8 mouse cellular contexts compared by ENCODE assay signal in genomic region chr15:79093083-79093839, GRCm38 (mm10). TPM values are rescaled to one million over a fixed set of nuclear protein-coding genes. Genes with fewer than 3 reads are reported as not detected.
DNase-seq lines count a peak whose midpoint lies in the region; ATAC-seq and TF ChIP-seq lines count a peak whose summit lies in the region.

No protein-coding gene starts in this region.

- no peak overlapping the region for H3K9ac ChIP-seq in lung, embryonic 16.5 days (ENCODE audit: low read length)

- peak; percentile 57 for ATAC-seq in lung, embryonic 16.5 days (ENCODE audit: low read depth)
- no peak for ATAC-seq in granulocyte monocyte progenitor cell, adult 5-6 weeks (replicated peaks; ENCODE audit: poor library complexity, severe bottlenecking)

- 44% methylated on average over 7 of the region's 7 CpGs for WGBS in kidney, adult 2 months
- WGBS in lung, embryonic 16.5 days: 53% methylated on average over 7 of the region's 7 CpGs

- H3K27me3 ChIP-seq in kidney, adult 2 months (replicated peaks; ENCODE audit: control insufficient read depth, insufficient read depth, low read length): no peaks in the 10 kb centered on the region
- H3K27me3 ChIP-seq in lung, embryonic 16.5 days (ENCODE audit: control insufficient read depth, insufficient read depth, low read depth, low read length): no peaks in the 10 kb centered on the region

- DNase-seq in adrenal gland, postnatal 10 days: peak; percentile 67
- DNase-seq in adrenal gland, postnatal 4 days (ENCODE audit: low spot score in 2 of 2): no peak
- peak; percentile 64 for DNase-seq in kidney, adult 2 months
- no peak for DNase-seq in kidney, adult 11 months
- peak; percentile 36 for DNase-seq in R1 (ENCODE audit: low read depth, low spot score)
- no peak for DNase-seq in ovary, postnatal 36 days (ENCODE audit: low spot score)

- no peaks in the 10 kb centered on the region for H3K36me3 ChIP-seq in kidney, adult 2 months (ENCODE audit: control insufficient read depth, insufficient read depth, low read length)
- peaks cover 41% of the 10 kb centered on the region for H3K36me3 ChIP-seq in lung, embryonic 16.5 days (ENCODE audit: control insufficient read depth, insufficient read depth, low read length)

- peak; percentile 80 for TF ChIP-seq CTCF in kidney, adult 2 months (conservative IDR thresholded peaks at IDR 0.05; ENCODE audit: insufficient read depth, insufficient read length, low read depth, low read length)

- H3K4me3 ChIP-seq in kidney, adult 2 months (ENCODE audit: insufficient read depth, low read depth, low read length): no peak overlapping the region
- H3K4me3 ChIP-seq in lung, embryonic 16.5 days (ENCODE audit: low read length): no peak overlapping the region

- no peak overlapping the region for H3K27ac ChIP-seq in kidney, adult 2 months (ENCODE audit: insufficient read depth, low read depth, low read length)
- H3K27ac ChIP-seq in lung, embryonic 16.5 days (ENCODE audit: low read length): 0 out of 2 replicates have a peak overlapping the region, but pooled peaks have one; percentile 7

- H3K4me2 ChIP-seq in lung, embryonic 16.5 days (ENCODE audit: low read depth, low read length): no peak overlapping the region

- TF ChIP-seq POLR2A in kidney, adult 2 months (IDR thresholded peaks at IDR 0.05; ENCODE audit: low read depth, low read length): no peak

- no peaks in the 10 kb centered on the region for H3K9me3 ChIP-seq in lung, embryonic 16.5 days (ENCODE audit: control insufficient read depth, low read length)

- H3K4me1 ChIP-seq in kidney, adult 2 months (ENCODE audit: control insufficient read depth, insufficient read depth, low read length): peaks cover 22% of the 10 kb centered on the region
- peaks cover 22% of the 10 kb centered on the region for H3K4me1 ChIP-seq in lung, embryonic 16.5 days (replicated peaks; ENCODE audit: control insufficient read depth, insufficient read depth, low read length)

RNA-seq across cellular contexts. Expression of gene Micall1, which starts 15.4 kb away (rescaled TPM):
- 10 to 100 TPM; 29.0 to 33.4 TPM for total RNA-seq in adrenal gland, postnatal 10 days (2021)
- total RNA-seq in adrenal gland, postnatal 4 days (2021): 10 to 100 TPM; 36.0 to 40.2 TPM
- polyA plus RNA-seq in kidney, adult 2 months (2012; rRNA removed): 23.3 and 24.5 TPM in 2 replicates
- 6.9 and 7.8 TPM in 2 replicates for polyA plus RNA-seq in lung, embryonic 16.5 days (2015; fragmentation: Nextera tagmentation; extraction: Ambion mirVana)
- 7.6 and 13.5 TPM in 2 replicates for total RNA-seq in granulocyte monocyte progenitor cell, adult 5-6 weeks (2014; fragmentation: Nextera tagmentation)
- total RNA-seq in granulocyte monocyte progenitor cell, adult 5-6 weeks (2017): 4.1 and 7.1 TPM in 2 replicates

RNA-seq across cellular contexts. Expression of gene Eif3l, which starts 18.3 kb away (rescaled TPM):
- total RNA-seq in adrenal gland, postnatal 10 days (2021): 100 to 1,000 TPM; 172 to 182 TPM
- 100 to 1,000 TPM; 158 to 162 TPM for total RNA-seq in adrenal gland, postnatal 4 days (2021)
- polyA plus RNA-seq in kidney, adult 2 months (2012; rRNA removed): 172 and 183 TPM in 2 replicates
- 196 and 209 TPM in 2 replicates for polyA plus RNA-seq in lung, embryonic 16.5 days (2015; fragmentation: Nextera tagmentation; extraction: Ambion mirVana)
- 228 and 235 TPM in 2 replicates for total RNA-seq in granulocyte monocyte progenitor cell, adult 5-6 weeks (2014; fragmentation: Nextera tagmentation)
- 310 and 312 TPM in 2 replicates for total RNA-seq in granulocyte monocyte progenitor cell, adult 5-6 weeks (2017)

RNA-seq across cellular contexts. Expression of gene Ankrd54, which starts 30.6 kb away (rescaled TPM):
- 10 to 100 TPM; 19.2 to 21.4 TPM for total RNA-seq in adrenal gland, postnatal 10 days (2021)
- total RNA-seq in adrenal gland, postnatal 4 days (2021): 10 to 100 TPM; 23.8 to 29.7 TPM
- polyA plus RNA-seq in kidney, adult 2 months (2012; rRNA removed): 38.9 and 52.2 TPM in 2 replicates
- polyA plus RNA-seq in lung, embryonic 16.5 days (2015; fragmentation: Nextera tagmentation; extraction: Ambion mirVana): 52.6 and 56.7 TPM in 2 replicates
- 14.5 and 21.9 TPM in 2 replicates for total RNA-seq in granulocyte monocyte progenitor cell, adult 5-6 weeks (2014; fragmentation: Nextera tagmentation)
- 14.0 and 20.8 TPM in 2 replicates for total RNA-seq in granulocyte monocyte progenitor cell, adult 5-6 weeks (2017)

RNA-seq across cellular contexts. Expression of gene Polr2f, which starts 47.5 kb away (rescaled TPM):
- total RNA-seq in adrenal gland, postnatal 10 days (2021): 100 to 1,000 TPM; 145 TPM
- 100 to 1,000 TPM; 134 to 142 TPM for total RNA-seq in adrenal gland, postnatal 4 days (2021)
- 50.3 and 74.9 TPM in 2 replicates for polyA plus RNA-seq in kidney, adult 2 months (2012; rRNA removed)
- 255 and 267 TPM in 2 replicates for polyA plus RNA-seq in lung, embryonic 16.5 days (2015; fragmentation: Nextera tagmentation; extraction: Ambion mirVana)
- total RNA-seq in granulocyte monocyte progenitor cell, adult 5-6 weeks (2014; fragmentation: Nextera tagmentation): 60.5 and 134 TPM in 2 replicates
- 91.1 and 113 TPM in 2 replicates for total RNA-seq in granulocyte monocyte progenitor cell, adult 5-6 weeks (2017)

RNA-seq across cellular contexts. Expression of gene 1700088E04Rik, which starts 47.8 kb away (rescaled TPM):
- total RNA-seq in adrenal gland, postnatal 10 days (2021): 1 to 10 TPM; 3.5 to 3.7 TPM
- total RNA-seq in adrenal gland, postnatal 4 days (2021): 1 to 10 TPM; 8.0 to 9.0 TPM
- polyA plus RNA-seq in kidney, adult 2 months (2012; rRNA removed): 18.8 and 19.6 TPM in 2 replicates
- polyA plus RNA-seq in lung, embryonic 16.5 days (2015; fragmentation: Nextera tagmentation; extraction: Ambion mirVana): 16.3 and 18.3 TPM in 2 replicates
- not detected in 2 replicates for total RNA-seq in granulocyte monocyte progenitor cell, adult 5-6 weeks (2014; fragmentation: Nextera tagmentation)
- not detected in 2 replicates for total RNA-seq in granulocyte monocyte progenitor cell, adult 5-6 weeks (2017)

Comparison
In these comparisons a context has a peak if more than half of its experiments do, and no peak if none do; other contexts are left out.
1. DNase-seq: peak in adrenal gland, postnatal 10 days (single experiment), kidney, adult 2 months (single experiment) and R1 (single experiment); none in adrenal gland, postnatal 4 days (0 of 2), kidney, adult 11 months (single experiment) and ovary, postnatal 36 days (single experiment).